Comparison of ENCODE assay signal across 7 mouse cellular contexts in genomic region chr13:37482589-37482988, GRCm38 (mm10).
DNase-seq lines count a peak whose midpoint lies in the region; ATAC-seq lines count a peak whose summit lies in the region.

No protein-coding gene starts in this region.

- H3K4me1 ChIP-seq in hindbrain, embryonic 13.5 days (replicated peaks) = peaks cover 21% of the 10 kb centered on the region
- H3K4me1 ChIP-seq in stomach, embryonic 15.5 days = peaks cover 24% of the 10 kb centered on the region

- H3K4me3 ChIP-seq in hindbrain, embryonic 13.5 days = no peak overlapping the region
- H3K4me3 ChIP-seq in stomach, embryonic 15.5 days (replicated peaks) = no peak overlapping the region

- no peaks in the 10 kb centered on the region for H3K9me3 ChIP-seq in hindbrain, embryonic 13.5 days
- H3K9me3 ChIP-seq in stomach, embryonic 15.5 days = no peaks in the 10 kb centered on the region

- peak; percentile 94 for DNase-seq in adipocyte (ENCODE audit: low spot score)
- DNase-seq in c-Kit-positive CD71-negative TER-119-negative erythroid progenitor cells, embryonic 14.5 days (ENCODE audit: low read depth) = peak; percentile 66
- DNase-seq in frontal cortex, postnatal 14 days (ENCODE audit: low spot score in 2 of 2) = peak; percentile 53 to 56
- peak; percentile 61 for DNase-seq in left cerebral cortex, postnatal 4 days
- peak; percentile 69 for DNase-seq in mesoderm, embryonic 11.5 days (ENCODE audit: low read depth, low spot score)

- peak; percentile 66 for ATAC-seq in hindbrain, embryonic 13.5 days (ENCODE audit: low FRiP score)
- peak; percentile 56; the same call in 1 of the 2 replicates for ATAC-seq in stomach, embryonic 15.5 days (ENCODE audit: insufficient read depth, low FRiP score, low read depth)

- WGBS in hindbrain, embryonic 13.5 days = 20% methylated on average over 10 of the region's 10 CpGs
- WGBS in stomach, embryonic 15.5 days = 7% methylated on average over 10 of the region's 10 CpGs

- H3K9ac ChIP-seq in hindbrain, embryonic 13.5 days = no peak overlapping the region
- H3K9ac ChIP-seq in stomach, embryonic 15.5 days = no peak overlapping the region

- no peaks in the 10 kb centered on the region for H3K27me3 ChIP-seq in hindbrain, embryonic 13.5 days
- H3K27me3 ChIP-seq in stomach, embryonic 15.5 days (replicated peaks) = no peaks in the 10 kb centered on the region

- H3K27ac ChIP-seq in hindbrain, embryonic 13.5 days = peak overlapping the region; percentile 66; the same call in 1 of the 2 replicates
- peak overlapping the region; percentile 84 for H3K27ac ChIP-seq in stomach, embryonic 15.5 days

- intact Hi-C loops in left cerebral cortex, postnatal 4 days (cut with DNase I) = no loop called here

- peak overlapping the region; percentile 47; the same call in 1 of the 2 replicates for H3K4me2 ChIP-seq in hindbrain, embryonic 13.5 days
- no peak overlapping the region for H3K4me2 ChIP-seq in stomach, embryonic 15.5 days

- no peaks in the 10 kb centered on the region for H3K36me3 ChIP-seq in hindbrain, embryonic 13.5 days
- no peaks in the 10 kb centered on the region for H3K36me3 ChIP-seq in stomach, embryonic 15.5 days
